Mouse (Mus musculus): Measurements from ENCODE around the gene Atxn2l. TPM values are rescaled to one million over a fixed set of nuclear protein-coding genes. Genes with fewer than 3 reads are reported as not detected.
"Not testable (repeated sequence)": the region's sequence is repeated elsewhere in the genome, so short reads cannot be mapped to it uniquely, and the experiment has no call there.

Atxn2l gene
- polyA plus RNA-seq, 1 experiment from 2014 or later: 24.5 TPM

DNA sequence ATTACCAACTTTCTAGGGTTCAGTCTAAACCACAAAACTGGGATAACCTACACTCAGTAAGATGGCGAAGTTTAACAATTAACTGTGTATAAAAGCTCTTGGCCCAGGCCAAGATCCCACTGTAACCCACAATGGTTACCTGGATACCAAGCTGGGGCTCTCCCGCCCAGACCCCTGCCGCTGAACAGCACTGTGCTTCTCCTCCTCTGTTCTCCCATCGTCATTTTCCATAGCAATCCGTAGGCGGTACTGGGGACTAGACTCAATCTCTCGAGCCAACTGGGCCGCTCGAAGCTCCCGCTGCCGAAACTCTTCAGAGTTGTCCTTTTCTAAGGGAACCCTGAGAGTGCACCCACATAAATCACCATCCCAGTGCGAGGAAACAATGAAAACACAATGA is 5.3 kb downstream of the Atxn2l start:
- no peak overlapping the region for H3K9ac ChIP-seq (ENCODE audit: low read depth, low read length)
- ATAC-seq (ENCODE audit: low read depth): no peak
- peaks cover 12% of the 10 kb centered on the region for H3K4me1 ChIP-seq (ENCODE audit: control insufficient read depth, low read depth, low read length)
- H3K4me2 ChIP-seq (ENCODE audit: low read depth, low read length): no peak overlapping the region
- no peak overlapping the region for H3K27ac ChIP-seq (ENCODE audit: low read length)
- H3K9me3 ChIP-seq (replicated peaks; ENCODE audit: control insufficient read depth, low read length): no peaks in the 10 kb centered on the region
- no peaks in the 10 kb centered on the region for H3K27me3 ChIP-seq (ENCODE audit: control insufficient read depth, insufficient read depth, low read depth, low read length)
- H3K36me3 ChIP-seq (ENCODE audit: control insufficient read depth, insufficient read depth): peaks cover 83% of the 10 kb centered on the region
- WGBS (ENCODE audit: insufficient replicate concordance): 92% methylated on average over 12 of the region's 12 CpGs
- no peak overlapping the region for H3K4me3 ChIP-seq (ENCODE audit: low read depth, low read length)

DNA sequence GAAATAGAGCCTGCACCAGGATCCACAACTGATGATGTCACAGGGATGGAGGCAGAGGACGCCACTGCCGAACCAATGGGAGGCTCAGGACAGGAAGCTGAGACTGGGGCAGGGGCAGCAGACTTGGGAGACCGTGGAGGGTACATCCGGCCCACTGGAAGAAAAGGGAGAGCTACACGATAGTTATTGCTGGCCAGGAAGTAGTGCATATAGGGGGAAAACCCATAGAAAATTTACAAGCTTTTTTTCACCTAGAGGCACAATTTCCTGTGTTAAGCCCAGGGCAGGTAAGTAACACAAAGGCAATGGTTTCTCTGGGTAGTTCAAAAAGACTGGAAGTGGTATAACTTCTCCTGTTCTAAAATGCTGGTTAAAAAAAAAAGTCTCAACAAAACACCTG is 6.8 kb downstream of the Atxn2l start:
- no peak overlapping the region for H3K4me2 ChIP-seq (ENCODE audit: low read depth, low read length)
- 88% methylated on average over 5 of the region's 5 CpGs for WGBS (ENCODE audit: insufficient replicate concordance)
- H3K4me1 ChIP-seq (ENCODE audit: control insufficient read depth, low read depth, low read length): peaks cover 12% of the 10 kb centered on the region
- no peak overlapping the region for H3K4me3 ChIP-seq (ENCODE audit: low read depth, low read length)
- H3K27me3 ChIP-seq (ENCODE audit: control insufficient read depth, insufficient read depth, low read depth, low read length): no peaks in the 10 kb centered on the region
- no peak overlapping the region for H3K27ac ChIP-seq (ENCODE audit: low read length)
- no peak for ATAC-seq (ENCODE audit: low read depth)
- H3K9ac ChIP-seq (ENCODE audit: low read depth, low read length): no peak overlapping the region
- peaks cover 95% of the 10 kb centered on the region for H3K36me3 ChIP-seq (ENCODE audit: control insufficient read depth, insufficient read depth)
- no peaks in the 10 kb centered on the region for H3K9me3 ChIP-seq (replicated peaks; ENCODE audit: control insufficient read depth, low read length)

DNA sequence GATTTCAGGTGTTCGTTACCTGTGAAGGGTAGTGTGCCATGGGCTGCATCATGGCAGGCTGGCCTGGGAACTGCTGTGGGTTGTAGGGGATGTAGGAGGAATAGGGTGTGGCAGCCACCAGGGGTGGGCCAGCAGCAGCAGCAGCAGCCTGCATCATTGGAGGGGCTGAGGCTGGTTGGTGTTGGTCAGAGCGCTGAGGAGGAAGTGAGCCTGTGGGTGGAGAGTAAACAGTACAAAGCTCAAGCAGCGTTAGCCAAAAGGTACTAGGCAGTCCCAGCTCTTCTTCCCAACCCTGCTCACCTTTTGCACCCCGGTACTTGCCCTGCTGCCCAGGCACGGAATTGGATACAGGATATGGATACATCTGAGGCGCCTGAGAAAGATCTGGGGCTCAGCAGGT is 9.1 kb downstream of the Atxn2l start:
- Histone ChIP-seq H3K27ac (ENCODE audit: low read length) (peak overlapping the region; percentile 58; the same call in 1 of the 2 replicates), H3K27me3 (ENCODE audit: control insufficient read depth, insufficient read depth, low read depth, low read length) (no peaks in the 10 kb centered on the region), H3K36me3 (ENCODE audit: control insufficient read depth, insufficient read depth) (peaks cover 79% of the 10 kb centered on the region), H3K9me3 (replicated peaks; ENCODE audit: control insufficient read depth, low read length) (no peaks in the 10 kb centered on the region), H3K4me1 (ENCODE audit: control insufficient read depth, low read depth, low read length) (no peaks in the 10 kb centered on the region; the same call in 1 of the 2 replicates), H3K4me3 (ENCODE audit: low read depth, low read length) (no peak overlapping the region), H3K9ac (ENCODE audit: low read depth, low read length) (no peak overlapping the region), H3K4me2 (ENCODE audit: low read depth, low read length) (no peak overlapping the region)
- 80% methylated on average over 6 of the region's 6 CpGs for WGBS (ENCODE audit: insufficient replicate concordance)
- ATAC-seq (ENCODE audit: low read depth): peak; percentile 84

DNA sequence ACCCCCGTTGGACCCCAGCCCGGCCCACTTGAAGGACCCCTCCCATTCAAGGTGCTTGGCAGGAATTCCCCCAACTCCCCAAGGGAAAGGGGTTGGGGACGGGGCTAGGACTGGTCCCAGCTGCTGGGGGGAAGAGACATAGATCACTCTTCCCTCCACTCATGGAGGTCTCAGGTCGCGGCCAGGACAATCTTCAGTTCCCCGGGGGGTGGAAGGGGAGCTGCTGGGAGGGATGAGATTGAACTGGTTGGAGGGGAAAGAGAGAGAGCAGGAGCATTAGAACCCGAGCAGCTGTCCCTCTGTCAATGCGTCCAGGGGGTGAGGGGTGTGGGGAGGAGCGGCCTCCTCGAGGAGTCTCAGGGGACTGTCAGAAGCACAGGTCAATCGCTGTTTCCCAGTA is 11.3 kb downstream of the Atxn2l start:
- 65% methylated on average over 11 of the region's 11 CpGs for WGBS (ENCODE audit: insufficient replicate concordance)
- no peak overlapping the region for H3K27ac ChIP-seq (ENCODE audit: low read length)
- peaks cover 10% of the 10 kb centered on the region for H3K4me1 ChIP-seq (ENCODE audit: control insufficient read depth, low read depth, low read length)
- H3K9me3 ChIP-seq (replicated peaks; ENCODE audit: control insufficient read depth, low read length): no peaks in the 10 kb centered on the region
- no peak for ATAC-seq (ENCODE audit: low read depth)
- no peak overlapping the region for H3K9ac ChIP-seq (ENCODE audit: low read depth, low read length)
- H3K4me2 ChIP-seq (ENCODE audit: low read depth, low read length): no peak overlapping the region
- no peaks in the 10 kb centered on the region for H3K27me3 ChIP-seq (ENCODE audit: control insufficient read depth, insufficient read depth, low read depth, low read length)
- peaks cover 57% of the 10 kb centered on the region for H3K36me3 ChIP-seq (ENCODE audit: control insufficient read depth, insufficient read depth)
- no peak overlapping the region for H3K4me3 ChIP-seq (ENCODE audit: low read depth, low read length)

DNA sequence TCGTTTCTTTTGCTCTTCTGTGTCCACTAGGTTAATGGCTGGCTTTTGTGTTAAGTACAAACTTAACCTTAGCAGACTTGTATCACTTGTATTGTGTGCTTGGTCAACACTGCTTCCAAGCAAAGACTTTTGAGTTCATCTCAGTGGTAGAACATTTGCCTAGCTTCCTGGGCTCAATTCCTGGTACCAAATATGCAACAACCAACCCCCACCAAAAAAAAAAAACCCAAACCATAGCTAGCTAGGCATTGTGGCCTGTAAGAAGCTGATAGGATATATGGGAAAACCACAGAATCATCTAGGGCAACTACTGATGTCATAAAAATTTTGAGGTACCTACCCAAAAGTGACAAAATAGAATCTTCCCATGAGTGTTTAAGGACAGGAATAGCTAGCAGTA is 12.2 kb downstream of the Atxn2l start:
- H3K36me3 ChIP-seq (ENCODE audit: control insufficient read depth, insufficient read depth): peaks cover 48% of the 10 kb centered on the region
- H3K27me3 ChIP-seq (ENCODE audit: control insufficient read depth, insufficient read depth, low read depth, low read length): no peaks in the 10 kb centered on the region
- H3K4me3 ChIP-seq (ENCODE audit: low read depth, low read length): no peak overlapping the region
- no peak overlapping the region for H3K9ac ChIP-seq (ENCODE audit: low read depth, low read length)
- 38% methylated on average over 1 of the region's 1 CpGs for WGBS (ENCODE audit: insufficient replicate concordance)
- H3K4me1 ChIP-seq (ENCODE audit: control insufficient read depth, low read depth, low read length): peaks cover 10% of the 10 kb centered on the region
- no peaks in the 10 kb centered on the region for H3K9me3 ChIP-seq (replicated peaks; ENCODE audit: control insufficient read depth, low read length)
- H3K4me2 ChIP-seq (ENCODE audit: low read depth, low read length): no peak overlapping the region
- ATAC-seq (ENCODE audit: low read depth): no peak
- H3K27ac ChIP-seq (ENCODE audit: low read length): no peak overlapping the region

DNA sequence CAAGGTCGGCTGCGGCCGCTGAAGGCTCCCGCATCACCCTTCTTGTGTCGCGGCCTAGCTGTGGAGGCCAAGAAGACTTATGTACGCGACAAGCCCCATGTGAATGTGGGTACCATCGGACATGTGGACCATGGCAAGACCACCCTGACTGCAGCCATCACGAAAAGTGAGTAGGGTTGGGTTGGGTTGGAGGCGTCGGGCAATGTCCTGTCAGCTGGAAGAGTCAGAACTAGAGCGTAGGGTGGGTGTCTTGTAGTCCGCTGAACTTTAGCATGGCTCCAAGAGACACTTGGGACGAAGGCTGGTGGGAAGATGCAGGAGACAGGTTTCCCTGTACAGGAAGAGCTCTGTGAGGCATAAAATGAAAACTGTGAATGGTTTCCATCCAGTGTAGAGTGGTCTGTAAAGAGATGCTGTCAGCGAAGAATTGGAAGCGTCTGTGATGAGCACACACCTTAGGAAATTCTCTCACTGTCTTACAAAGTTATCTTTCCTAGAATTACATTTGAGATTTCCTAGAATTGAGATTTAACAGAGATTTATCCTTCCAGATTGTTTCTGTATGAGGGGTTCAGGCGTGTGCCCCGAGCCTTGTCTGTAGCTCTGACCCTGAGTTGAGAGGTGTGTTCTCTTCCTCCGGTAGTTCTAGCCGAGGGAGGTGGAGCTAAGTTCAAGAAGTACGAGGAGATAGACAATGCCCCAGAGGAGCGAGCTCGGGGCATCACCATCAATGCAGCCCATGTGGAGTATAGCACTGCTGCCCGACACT is 15.4 kb downstream of the Atxn2l start:
- Histone ChIP-seq H3K36me3 (ENCODE audit: control insufficient read depth, insufficient read depth) (peaks cover 16% of the 10 kb centered on the region), H3K4me3 (ENCODE audit: low read depth, low read length) (peak overlapping the region; percentile 81), H3K27ac (ENCODE audit: low read length) (peak overlapping the region; percentile 18), H3K9ac (ENCODE audit: low read depth, low read length) (peak overlapping the region; percentile 74), H3K4me2 (ENCODE audit: low read depth, low read length) (peak overlapping the region; percentile 62), H3K4me1 (ENCODE audit: control insufficient read depth, low read depth, low read length) (peaks cover 15% of the 10 kb centered on the region)
- not testable (repeated sequence) for H3K27me3 ChIP-seq (ENCODE audit: control insufficient read depth, insufficient read depth, low read depth, low read length); ATAC-seq (ENCODE audit: low read depth); H3K9me3 ChIP-seq (replicated peaks; ENCODE audit: control insufficient read depth, low read length)
- 5% methylated on average over 15 of the region's 25 CpGs for WGBS (ENCODE audit: insufficient replicate concordance)

DNA sequence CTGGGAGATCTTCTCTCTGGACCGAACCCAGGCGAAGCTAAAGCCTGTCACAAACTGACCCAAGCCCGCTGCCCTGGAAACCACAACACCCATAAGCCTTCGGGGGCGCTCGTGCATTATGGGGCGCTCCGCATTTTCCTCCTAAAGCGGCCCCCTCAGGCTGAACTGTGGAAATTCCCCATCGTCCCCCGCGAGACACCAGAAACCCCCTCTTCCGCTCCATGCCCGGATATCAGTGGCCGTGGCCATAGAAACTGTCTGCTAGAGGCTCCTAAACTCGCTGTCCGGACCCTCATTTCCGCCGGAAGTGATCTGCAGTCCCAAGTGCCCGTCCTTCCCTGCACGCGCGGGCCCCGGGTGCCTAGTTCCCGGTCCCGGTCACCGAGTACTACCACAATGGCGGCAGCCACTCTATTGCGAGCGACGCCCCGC is 16.2 kb downstream of the Atxn2l start, which contains the start of gene Tufm:
Tufm (plus strand) TSS at position 310 of the 432 bp plus-strand sequence.
- Histone ChIP-seq H3K9ac (ENCODE audit: low read depth, low read length) (peak within 1 kb of the TSS; percentile 74), H3K4me2 (ENCODE audit: low read depth, low read length) (peak within 1 kb of the TSS; percentile 62), H3K27ac (ENCODE audit: low read length) (peak within 1 kb of the TSS; percentile 18), H3K4me3 (ENCODE audit: low read depth, low read length) (peak within 1 kb of the TSS; percentile 81), H3K4me1 (ENCODE audit: control insufficient read depth, low read depth, low read length) (peaks cover 21% of the 10 kb centered on the region), H3K36me3 (ENCODE audit: control insufficient read depth, insufficient read depth) (peaks cover 8% of the 10 kb centered on the region; the same call in 1 of the 2 replicates), H3K9me3 (replicated peaks; ENCODE audit: control insufficient read depth, low read length) (no peaks in the 10 kb centered on the region), H3K27me3 (ENCODE audit: control insufficient read depth, insufficient read depth, low read depth, low read length) (no peaks in the 10 kb centered on the region)
- WGBS (ENCODE audit: insufficient replicate concordance): under 1% methylated on average over 32 of the region's 32 CpGs
- peak; percentile 79 for ATAC-seq (ENCODE audit: low read depth)

DNA sequence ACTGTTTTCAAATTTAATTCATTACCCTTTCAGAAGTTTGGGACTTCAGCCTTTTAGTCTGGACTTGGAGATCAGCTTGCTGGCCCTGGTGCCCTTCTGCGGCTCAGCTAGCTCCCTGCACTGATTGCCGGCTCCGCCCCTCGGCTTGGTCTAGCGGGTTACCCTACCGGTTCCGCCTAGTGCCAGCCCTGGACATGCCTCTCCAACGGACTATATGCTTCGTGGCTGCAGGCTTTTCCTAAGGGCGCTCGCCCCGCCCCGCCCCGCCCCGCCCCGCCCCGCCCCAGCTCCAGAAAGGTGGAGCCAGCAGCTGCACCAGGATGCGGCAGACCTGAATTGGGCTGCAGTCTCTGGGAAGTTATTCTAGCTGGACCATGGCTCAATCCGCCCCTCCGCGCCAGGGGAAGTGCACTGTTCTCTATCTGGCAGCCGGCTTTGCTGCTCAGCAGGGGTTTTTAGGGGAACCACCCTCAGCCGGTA is 20.8 kb downstream of the Atxn2l start:
- under 1% methylated on average over 23 of the region's 23 CpGs for WGBS (ENCODE audit: insufficient replicate concordance)
- H3K9ac ChIP-seq (ENCODE audit: low read depth, low read length): peak overlapping the region; percentile 48
- H3K4me2 ChIP-seq (ENCODE audit: low read depth, low read length): peak overlapping the region; percentile 73
- H3K4me3 ChIP-seq (ENCODE audit: low read depth, low read length): peak overlapping the region; percentile 50
- H3K9me3 ChIP-seq (replicated peaks; ENCODE audit: control insufficient read depth, low read length): no peaks in the 10 kb centered on the region
- no peaks in the 10 kb centered on the region for H3K36me3 ChIP-seq (ENCODE audit: control insufficient read depth, insufficient read depth)
- no peaks in the 10 kb centered on the region for H3K27me3 ChIP-seq (ENCODE audit: control insufficient read depth, insufficient read depth, low read depth, low read length)
- H3K4me1 ChIP-seq (ENCODE audit: control insufficient read depth, low read depth, low read length): peaks cover 11% of the 10 kb centered on the region
- H3K27ac ChIP-seq (ENCODE audit: low read length): peak overlapping the region; percentile 50; the same call in 1 of the 2 replicates
- peak; percentile 84 for ATAC-seq (ENCODE audit: low read depth)

DNA sequence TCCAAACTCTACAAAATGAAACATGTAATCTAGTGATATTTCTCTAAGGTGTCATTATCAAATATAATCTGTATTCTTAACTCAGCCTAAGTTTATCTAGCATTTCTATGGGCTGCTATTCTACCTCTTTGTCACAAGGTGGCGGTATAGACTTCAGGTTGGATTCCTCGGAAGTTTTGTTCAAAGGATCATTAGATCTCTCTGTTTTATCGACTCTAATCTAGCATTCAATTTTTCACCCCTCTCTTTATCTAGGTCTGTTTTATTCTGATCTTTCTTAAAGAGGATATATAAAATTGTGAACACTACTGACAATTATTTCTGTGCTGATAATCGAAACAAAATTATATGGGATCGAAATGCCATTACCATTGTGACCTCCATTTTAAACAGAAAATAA is 21.5 kb downstream of the Atxn2l start:
- Histone ChIP-seq H3K36me3 (ENCODE audit: control insufficient read depth, insufficient read depth) (no peaks in the 10 kb centered on the region), H3K27me3 (ENCODE audit: control insufficient read depth, insufficient read depth, low read depth, low read length) (no peaks in the 10 kb centered on the region), H3K4me1 (ENCODE audit: control insufficient read depth, low read depth, low read length) (peaks cover 11% of the 10 kb centered on the region), H3K9ac (ENCODE audit: low read depth, low read length) (no peak overlapping the region), H3K4me2 (ENCODE audit: low read depth, low read length) (no peak overlapping the region), H3K27ac (ENCODE audit: low read length) (no peak overlapping the region), H3K9me3 (replicated peaks; ENCODE audit: control insufficient read depth, low read length) (no peaks in the 10 kb centered on the region), H3K4me3 (ENCODE audit: low read depth, low read length) (no peak overlapping the region)
- 19% methylated on average over 5 of the region's 5 CpGs for WGBS (ENCODE audit: insufficient replicate concordance)
- ATAC-seq (ENCODE audit: low read depth): no peak
